Mouse (Mus musculus) ES-E14 (cell line): Measurements from ENCODE around the gene Fgf12. TPM values are rescaled to one million over a fixed set of nuclear protein-coding genes. Genes with fewer than 3 reads are reported as not detected.

Experiments
- DNase-seq: peaks from one replicate; pipeline ENCODE4 v3.0.0-alpha.2; 2013; ENCODE audit warnings: low read depth, low spot score
- H3K27ac ChIP-seq: 2 replicates; pipeline ENCODE4 v1.5.1; 2012; ENCODE audit warnings: low read depth, mild to moderate bottlenecking, low read length, moderate library complexity, mixed read lengths; ENCODE audit not compliant: poor library complexity, insufficient read depth, severe bottlenecking
- H3K36me3 ChIP-seq: 2 replicates; pipeline ENCODE4 v1.6.1; 2012; ENCODE audit warnings: mild to moderate bottlenecking, low read length, moderate library complexity, mixed read lengths; ENCODE audit not compliant: control insufficient read depth, poor library complexity, insufficient read depth, severe bottlenecking
- H3K4me1 ChIP-seq, 2 experiments: fragments of 150-350 bp in 1 of 2; sonication (generic) in 1 of 2; 2 replicates each; pipeline ENCODE4 v1.6.1; 2012; ENCODE audit warnings: low read length in 2 of 2, mild to moderate bottlenecking in 1 of 2, mixed read lengths in 1 of 2; ENCODE audit not compliant: control insufficient read depth in 2 of 2, insufficient read depth in 2 of 2, poor library complexity in 1 of 2
- H3K4me3 ChIP-seq, 2 experiments: fragments of 150-350 bp in 1 of 2; sonication (generic) in 1 of 2; 2 replicates each; pipeline ENCODE4 v1.5.1; 2012; ENCODE audit warnings: low read length in 2 of 2, low read depth in 1 of 2, mild to moderate bottlenecking in 1 of 2, mixed read lengths in 1 of 2; ENCODE audit not compliant: insufficient read depth in 1 of 2, poor library complexity in 1 of 2, severe bottlenecking in 1 of 2
- H3K9ac ChIP-seq: 2 replicates; pipeline ENCODE4 v1.6.1; 2012; ENCODE audit warnings: low read depth, mild to moderate bottlenecking, low read length, mixed read lengths; ENCODE audit not compliant: poor library complexity, insufficient read depth, severe bottlenecking
- H3K9me3 ChIP-seq: fragments of 150-350 bp; sonication (generic); 2 replicates; pipeline ENCODE4 v1.6.1; 2012; ENCODE audit warnings: low read depth, mild to moderate bottlenecking, low read length; ENCODE audit not compliant: control insufficient read depth, insufficient read depth
- CHD2 ChIP-seq: IDR thresholded peaks from 2 replicates; pipeline ENCODE4 v1.6.1; 2014; ENCODE audit warnings: mild to moderate bottlenecking, low read depth, low read length, inconsistent platforms
- HCFC1 ChIP-seq: IDR thresholded peaks from 2 replicates; pipeline ENCODE4 v1.6.1; 2012; ENCODE audit warnings: low read length, inconsistent platforms, borderline replicate concordance; ENCODE audit not compliant: insufficient read depth
- MAFK ChIP-seq: IDR thresholded peaks from 2 replicates; pipeline ENCODE4 v1.6.1; 2014; ENCODE audit warnings: mild to moderate bottlenecking, low read depth, low read length, inconsistent platforms; ENCODE audit not compliant: insufficient read depth
- ZC3H11A ChIP-seq: IDR thresholded peaks from 2 replicates; pipeline ENCODE4 v1.6.1; 2012; ENCODE audit warnings: low read depth, mild to moderate bottlenecking, inconsistent platforms, low read length, borderline replicate concordance
- ZNF384 ChIP-seq: IDR thresholded peaks from 2 replicates; pipeline ENCODE4 v1.6.1; 2012; ENCODE audit warnings: low read depth, low read length, inconsistent platforms
- in situ Hi-C, 2 experiments: fragments of 600-800 bp; cut with MboI; formaldehyde crosslinking; loops; one replicate each; pipeline ENCODE4 v1.15.1; 2025; ENCODE audit warnings: low sequenced_read_pairs in 2 of 2, inconsistent platforms in 1 of 2; ENCODE audit not compliant: unreplicated experiment in 2 of 2
- total RNA-seq: library from RNA; depleted of rRNA; stranded (reverse); fragments of 300-350 nt; gene quantifications from 2 replicates; pipeline ENCODE4 v1.2.3, GENCODE M21; 2012

Fgf12 gene
- total RNA-seq, 1 experiment, result not detected

GRCm38 (mm10) chr16:28254303-28254702 is 498.6 kb downstream of the Fgf12 start:
- H3K9me3 ChIP-seq, result no peaks in the 10 kb centered on the region
- H3K4me1 ChIP-seq, result no peaks in the 10 kb centered on the region
- no peak overlapping the region for H3K4me3 ChIP-seq
- TF ChIP-seq ZC3H11A (no peak), CHD2 (no peak), HCFC1 (no peak), ZNF384 (no peak), MAFK (no peak)
- DNase-seq, result no peak
- in situ Hi-C loops, result no loop called here
- no peaks in the 10 kb centered on the region for H3K36me3 ChIP-seq
- H3K9ac ChIP-seq, result no peak overlapping the region
- no peak overlapping the region for H3K27ac ChIP-seq

DNA sequence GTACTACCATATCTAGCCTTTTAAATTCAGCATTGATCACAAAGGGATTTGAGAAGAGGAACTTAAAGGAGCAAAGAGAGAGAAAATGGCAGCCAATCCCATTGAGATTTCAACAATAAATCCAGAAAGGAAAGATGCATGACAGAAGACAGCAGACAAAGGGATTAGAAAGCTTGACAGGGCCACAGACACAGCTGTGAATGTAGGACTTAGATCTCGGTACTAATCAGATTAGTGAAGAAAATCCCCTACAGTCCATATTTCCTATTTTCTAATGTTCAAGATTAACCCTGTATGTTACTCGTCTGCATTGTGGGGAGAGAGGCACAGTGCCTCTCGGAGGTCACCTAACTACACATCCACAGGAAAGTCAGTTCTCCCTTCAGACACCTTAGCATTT is 500.9 kb downstream of the Fgf12 start:
- TF ChIP-seq ZC3H11A, result no peak
- TF ChIP-seq HCFC1, result no peak
- TF ChIP-seq CHD2, result no peak
- TF ChIP-seq MAFK, result no peak
- TF ChIP-seq ZNF384, result no peak
- no peak overlapping the region for H3K9ac ChIP-seq
- H3K36me3 ChIP-seq, result no peaks in the 10 kb centered on the region
- H3K4me3 ChIP-seq, result no peak overlapping the region
- no peaks in the 10 kb centered on the region for H3K9me3 ChIP-seq
- H3K4me1 ChIP-seq, result no peaks in the 10 kb centered on the region
- in situ Hi-C loops, result no loop called here
- no peak for DNase-seq
- no peak overlapping the region for H3K27ac ChIP-seq

DNA sequence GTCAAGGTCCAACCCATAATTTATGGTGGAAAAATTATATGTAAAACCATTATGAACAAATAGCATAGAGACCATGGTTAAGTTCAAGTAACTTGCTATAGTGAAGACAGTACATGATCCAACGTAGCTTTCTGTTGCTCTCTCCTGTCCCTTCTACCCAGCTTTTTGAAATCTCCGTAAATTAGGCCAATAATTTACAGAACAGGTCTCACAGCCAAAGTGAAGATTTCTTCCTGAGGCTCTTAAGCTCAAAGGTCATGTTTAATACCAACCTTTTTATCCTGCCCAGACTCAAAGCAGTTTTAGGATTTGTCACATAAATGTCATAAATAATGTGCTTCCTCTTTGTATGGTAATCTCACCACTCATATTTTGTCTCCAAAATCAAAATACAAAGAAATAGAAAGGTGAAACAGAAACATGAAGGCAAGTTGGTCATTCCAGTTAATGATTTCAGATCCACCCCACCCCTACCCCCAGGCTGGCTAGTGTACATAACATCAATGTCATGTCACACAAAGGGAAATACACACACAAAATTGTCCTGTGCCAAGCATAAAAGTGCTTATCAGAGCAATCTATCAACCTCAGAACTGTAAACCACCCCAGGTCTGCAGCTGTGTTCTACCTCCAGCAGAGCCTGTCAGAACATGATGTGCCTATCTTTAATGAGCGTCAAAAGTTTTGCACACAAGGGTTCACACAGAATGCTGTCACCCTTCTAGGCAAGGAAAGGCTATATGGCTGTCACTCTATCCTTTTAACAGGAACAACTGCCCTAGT is 509.8 kb downstream of the Fgf12 start:
- no peak overlapping the region for H3K4me3 ChIP-seq
- no peak overlapping the region for H3K27ac ChIP-seq
- no peaks in the 10 kb centered on the region for H3K9me3 ChIP-seq
- H3K36me3 ChIP-seq, result no peaks in the 10 kb centered on the region
- no peaks in the 10 kb centered on the region for H3K4me1 ChIP-seq
- H3K9ac ChIP-seq, result no peak overlapping the region
- TF ChIP-seq ZC3H11A (no peak), ZNF384 (no peak), HCFC1 (no peak), CHD2 (no peak), MAFK (no peak)
- in situ Hi-C loops, result no loop called here
- DNase-seq, result no peak

- TF ChIP-seq MAFK, result no peak
- H3K4me1 ChIP-seq, result no peaks in the 10 kb centered on the region
- no peak overlapping the region for H3K4me3 ChIP-seq
- no peak overlapping the region for H3K9ac ChIP-seq
- no peak for DNase-seq
- H3K36me3 ChIP-seq, result no peaks in the 10 kb centered on the region
- in situ Hi-C loops, result no loop called here
- H3K9me3 ChIP-seq, result no peaks in the 10 kb centered on the region
- H3K27ac ChIP-seq, result no peak overlapping the region
Observed at GRCm38 (mm10) chr16:28239382-28239781, 513.5 kb downstream of the Fgf12 start.
